Comparison of ENCODE assay signal across 10 mouse cellular contexts in genomic region chr5:75377311-75378300, GRCm38 (mm10).
DNase-seq lines count a peak whose midpoint lies in the region; ATAC-seq lines count a peak whose summit lies in the region.
"Had no signal": no experiment of that assay in that cellular context is flagged by ENCODE, and none has a peak within 500 bp of the region (broad histone marks: within the 10 kb centered on the region; RNA-seq: fewer than 3 reads in every experiment).

No protein-coding gene starts in this region.

- no peaks in the 10 kb centered on the region for H3K36me3 ChIP-seq in heart, embryonic 15.5 days
- no peaks in the 10 kb centered on the region for H3K36me3 ChIP-seq in liver, embryonic 11.5 days (ENCODE audit: control insufficient read depth, insufficient read depth, low read length)
- no peaks in the 10 kb centered on the region for H3K36me3 ChIP-seq in midbrain, embryonic 14.5 days (ENCODE audit: control insufficient read depth, insufficient read depth, low read length)

- H3K27me3 ChIP-seq in heart, embryonic 15.5 days: no peaks in the 10 kb centered on the region
- H3K27me3 ChIP-seq in liver, embryonic 11.5 days (replicated peaks; ENCODE audit: control insufficient read depth, insufficient read depth, low read length): no peaks in the 10 kb centered on the region
- no peaks in the 10 kb centered on the region for H3K27me3 ChIP-seq in midbrain, embryonic 14.5 days (ENCODE audit: control insufficient read depth, insufficient read depth, low read length)

- ATAC-seq in heart, embryonic 15.5 days (replicated peaks; ENCODE audit: insufficient number of reproducible peaks, insufficient read depth, low FRiP score, low read depth): no peak
- ATAC-seq in erythroid progenitor cell, adult 5-6 weeks (replicated peaks; ENCODE audit: low FRiP score, poor library complexity, severe bottlenecking): 0 out of 2 replicates have a peak, but pooled peaks have one; percentile 34
- peak; percentile 96 for ATAC-seq in liver, embryonic 11.5 days (replicated peaks; ENCODE audit: low FRiP score)
- ATAC-seq in midbrain, embryonic 14.5 days (ENCODE audit: low FRiP score, low TSS enrichment): no peak
- no peak for ATAC-seq in monocyte, adult 5-6 weeks (replicated peaks; ENCODE audit: insufficient number of reproducible peaks, low FRiP score, low TSS enrichment, poor library complexity, severe bottlenecking)

- H3K27ac ChIP-seq in heart, embryonic 15.5 days: peak overlapping the region; percentile 24
- H3K27ac ChIP-seq in liver, embryonic 11.5 days (ENCODE audit: low read depth, low read length): peak overlapping the region; percentile 86
- H3K27ac ChIP-seq in midbrain, embryonic 14.5 days (replicated peaks; ENCODE audit: low read depth, low read length): no peak overlapping the region

- DNase-seq in heart, adult 9 months (ENCODE audit: low spot score in 2 of 2): no peak
- peak; percentile 61 for DNase-seq in liver, embryonic 11.5 days (ENCODE audit: low spot score)
- peak; percentile 42 for DNase-seq in midbrain, embryonic 14.5 days
- DNase-seq in T-cell, adult 2 months (ENCODE audit: low spot score): no peak
- DNase-seq in gastrocnemius, postnatal 10 days: no peak
- DNase-seq: embryo, embryonic 11 days had no signal

- peak overlapping the region; percentile 38 for H3K4me2 ChIP-seq in heart, embryonic 15.5 days
- peak overlapping the region; percentile 49 for H3K4me2 ChIP-seq in liver, embryonic 11.5 days
- no peak overlapping the region for H3K4me2 ChIP-seq in midbrain, embryonic 14.5 days (ENCODE audit: low read length)

- H3K4me1 ChIP-seq in heart, embryonic 15.5 days (replicated peaks): peaks cover 18% of the 10 kb centered on the region
- peaks cover 27% of the 10 kb centered on the region for H3K4me1 ChIP-seq in liver, embryonic 11.5 days (replicated peaks; ENCODE audit: control insufficient read depth, insufficient read depth, low read length)
- H3K4me1 ChIP-seq in midbrain, embryonic 14.5 days (ENCODE audit: control insufficient read depth, insufficient read depth, low read length): peaks cover 6% of the 10 kb centered on the region; the same call in 1 of the 2 replicates

- H3K4me3 ChIP-seq in heart, embryonic 15.5 days: no peak overlapping the region; the same call in 1 of the 2 replicates
- peak overlapping the region; percentile 25 for H3K4me3 ChIP-seq in liver, embryonic 11.5 days (ENCODE audit: low read depth, low read length)
- no peak overlapping the region for H3K4me3 ChIP-seq in midbrain, embryonic 14.5 days (replicated peaks; ENCODE audit: low read depth, low read length)
- H3K4me3 ChIP-seq: myocyte had no signal

- no peak overlapping the region for H3K9ac ChIP-seq in heart, embryonic 15.5 days
- H3K9ac ChIP-seq in liver, embryonic 11.5 days (ENCODE audit: low read depth, low read length): 0 out of 2 replicates have a peak overlapping the region, but pooled peaks have one; percentile 26
- H3K9ac ChIP-seq in midbrain, embryonic 14.5 days (replicated peaks; ENCODE audit: low read length): no peak overlapping the region

- H3K9me3 ChIP-seq in heart, embryonic 15.5 days (replicated peaks): no peaks in the 10 kb centered on the region
- no peaks in the 10 kb centered on the region for H3K9me3 ChIP-seq in liver, embryonic 11.5 days (ENCODE audit: control insufficient read depth, low read length)
- no peaks in the 10 kb centered on the region for H3K9me3 ChIP-seq in midbrain, embryonic 14.5 days (ENCODE audit: control insufficient read depth, low read length)

- WGBS in heart, embryonic 15.5 days: 30% methylated on average over 19 of the region's 19 CpGs
- WGBS in liver, embryonic 11.5 days: 41% methylated on average over 19 of the region's 19 CpGs
- WGBS in midbrain, embryonic 14.5 days: 49% methylated on average over 19 of the region's 19 CpGs

Comparison
In these comparisons a context has a peak if more than half of its experiments do, and no peak if none do; other contexts are left out.
1. ATAC-seq: peak in erythroid progenitor cell, adult 5-6 weeks (single experiment) and liver, embryonic 11.5 days (single experiment); none in heart, embryonic 15.5 days (single experiment), midbrain, embryonic 14.5 days (single experiment) and monocyte, adult 5-6 weeks (single experiment).
2. DNase-seq: peak in liver, embryonic 11.5 days (single experiment) and midbrain, embryonic 14.5 days (single experiment); none in heart, adult 9 months (0 of 2), T-cell, adult 2 months (single experiment) and gastrocnemius, postnatal 10 days (single experiment).